Mouse (Mus musculus) midbrain, embryonic 13.5 days (tissue): Measurements from ENCODE around the gene Car14. TPM values are rescaled to one million over a fixed set of nuclear protein-coding genes. Genes with fewer than 3 reads are reported as not detected.
"Not testable (repeated sequence)": the region's sequence is repeated elsewhere in the genome, so short reads cannot be mapped to it uniquely, and the experiment has no call there.

Source experiments
- ATAC-seq: fragments of 200-750 bp; cut with Nextera tagmentation; 2 replicates; pipeline ENCODE4 v1.8.0; 2017; ENCODE audit warnings: mild to moderate bottlenecking, moderate TSS enrichment, moderate library complexity
- H3K27ac ChIP-seq: fragments of 300-500 bp; sonication (generic); 2 replicates; pipeline ENCODE4 v1.5.1; 2015; ENCODE audit warnings: inconsistent platforms, mild to moderate bottlenecking, moderate library complexity
- H3K27me3 ChIP-seq: fragments of 300-500 bp; sonication (generic); 2 replicates; pipeline ENCODE4 v1.6.1; 2015; ENCODE audit warnings: mild to moderate bottlenecking, inconsistent platforms
- H3K36me3 ChIP-seq: fragments of 300-500 bp; sonication (generic); 2 replicates; pipeline ENCODE4 v1.6.1; 2015; ENCODE audit warnings: mild to moderate bottlenecking, inconsistent platforms
- H3K4me1 ChIP-seq: fragments of 300-500 bp; sonication (generic); replicated peaks from 2 replicates; pipeline ENCODE4 v1.6.1; 2015; ENCODE audit warnings: inconsistent platforms
- H3K4me2 ChIP-seq: fragments of 300-500 bp; sonication (generic); replicated peaks from 2 replicates; pipeline ENCODE4 v1.6.1; 2015; ENCODE audit warnings: moderate library complexity, mild to moderate bottlenecking, inconsistent platforms
- H3K4me3 ChIP-seq: fragments of 300-500 bp; sonication (generic); replicated peaks from 2 replicates; pipeline ENCODE4 v1.5.1; 2015; ENCODE audit warnings: mild to moderate bottlenecking, inconsistent platforms
- H3K9ac ChIP-seq: fragments of 300-500 bp; sonication (generic); replicated peaks from 2 replicates; pipeline ENCODE4 v1.6.1; 2015; ENCODE audit warnings: mild to moderate bottlenecking, inconsistent platforms
- H3K9me3 ChIP-seq: fragments of 300-500 bp; sonication (generic); 2 replicates; pipeline ENCODE4 v1.6.1; 2016; ENCODE audit warnings: mild to moderate bottlenecking, inconsistent platforms
- WGBS: fragments of 180-500 bp; shearing (Covaris S2); methylation state at CpG from one replicate; pipeline ENCODE4 v1.1.7; 2015; 5-methylcytosine and 5-hydroxymethylcytosine counted together
- polyA plus RNA-seq: library from polyadenylated mRNA; unstranded; fragments of >200 nt; fragmentation: Nextera tagmentation; extraction: Ambion mirVana; gene quantifications from 2 replicates; pipeline ENCODE4 v1.2.1, GENCODE M21; 2015

The Car14 gene
- polyA plus RNA-seq, 1 experiment from 2014 or later, result 11.7 TPM

- 85% methylated on average over 7 of the region's 7 CpGs for WGBS
Measured at GRCm38 (mm10) chr3:95923429-95923828, 18.9 kb upstream of the Car14 start.

GRCm38 (mm10) chr3:95920532-95920931 lies 16.0 kb upstream of the Car14 start:
- H3K9ac ChIP-seq, H3K9me3 ChIP-seq, H3K4me3 ChIP-seq, H3K4me1 ChIP-seq, ATAC-seq, H3K4me2 ChIP-seq, H3K27me3 ChIP-seq, H3K36me3 ChIP-seq, H3K27ac ChIP-seq: not testable (repeated sequence)
- WGBS, result 67% methylated on average over 2 of the region's 2 CpGs

More at GRCm38 (mm10) chr3:95923429-95923828, 18.9 kb upstream of the Car14 start:
- H3K4me1 ChIP-seq, H3K4me2 ChIP-seq, H3K27ac ChIP-seq, ATAC-seq, H3K36me3 ChIP-seq, H3K9me3 ChIP-seq, H3K4me3 ChIP-seq, H3K9ac ChIP-seq, H3K27me3 ChIP-seq: not testable (repeated sequence)

GRCm38 (mm10) chr3:95916760-95917159 lies 12.3 kb upstream of the Car14 start:
- Histone ChIP-seq H3K4me3 (no peak overlapping the region), H3K4me2 (no peak overlapping the region), H3K9ac (no peak overlapping the region), H3K36me3 (no peaks in the 10 kb centered on the region), H3K9me3 (no peaks in the 10 kb centered on the region), H3K27me3 (no peaks in the 10 kb centered on the region), H3K27ac (no peak overlapping the region), H3K4me1 (no peaks in the 10 kb centered on the region)
- ATAC-seq, result no peak
- WGBS, result 78% methylated on average over 7 of the region's 7 CpGs

GRCm38 (mm10) chr3:95914706-95915105 lies 10.2 kb upstream of the Car14 start:
- no peaks in the 10 kb centered on the region for H3K27me3 ChIP-seq
- H3K4me2 ChIP-seq, result no peak overlapping the region
- no peaks in the 10 kb centered on the region for H3K9me3 ChIP-seq
- whole genome bisulfite sequencing, result 100% methylated on average over 4 of the region's 4 CpGs
- ATAC-seq, result no peak
- no peak overlapping the region for H3K27ac ChIP-seq
- no peaks in the 10 kb centered on the region for H3K36me3 ChIP-seq
- no peak overlapping the region for H3K4me3 ChIP-seq
- no peaks in the 10 kb centered on the region for H3K4me1 ChIP-seq
- no peak overlapping the region for H3K9ac ChIP-seq

- ATAC-seq, result no peak
- peaks cover 28% of the 10 kb centered on the region for H3K4me1 ChIP-seq
- no peak overlapping the region for H3K27ac ChIP-seq
- H3K4me3 ChIP-seq, result no peak overlapping the region
- H3K9ac ChIP-seq, result no peak overlapping the region
- H3K9me3 ChIP-seq, result no peaks in the 10 kb centered on the region
- H3K4me2 ChIP-seq, result no peak overlapping the region
- H3K36me3 ChIP-seq, result no peaks in the 10 kb centered on the region
- H3K27me3 ChIP-seq, result peaks cover 37% of the 10 kb centered on the region
- 45% methylated on average over 4 of the region's 4 CpGs for WGBS
Measured at GRCm38 (mm10) chr3:95907613-95908012, 3.1 kb upstream of the Car14 start.

GRCm38 (mm10) chr3:95906860-95907259 lies 2.4 kb upstream of the Car14 start:
- peaks cover 40% of the 10 kb centered on the region for H3K27me3 ChIP-seq
- H3K4me1 ChIP-seq, result peaks cover 28% of the 10 kb centered on the region
- H3K36me3 ChIP-seq, result no peaks in the 10 kb centered on the region
- H3K27ac ChIP-seq, result no peak overlapping the region
- no peaks in the 10 kb centered on the region for H3K9me3 ChIP-seq
- peak overlapping the region; percentile 73 for H3K4me2 ChIP-seq
- H3K9ac ChIP-seq, result no peak overlapping the region
- under 1% methylated on average over 12 of the region's 12 CpGs for WGBS
- H3K4me3 ChIP-seq, result peak overlapping the region; percentile 9; the same call in 1 of the 2 replicates
- ATAC-seq, result no peak

GRCm38 (mm10) chr3:95905940-95906492 lies 1.5 kb upstream of the Car14 start:
- under 1% methylated on average over 12 of the region's 12 CpGs for WGBS
- Histone ChIP-seq H3K4me2 (peak overlapping the region; percentile 73), H3K4me1 (peaks cover 28% of the 10 kb centered on the region), H3K27me3 (peaks cover 40% of the 10 kb centered on the region), H3K27ac (no peak overlapping the region), H3K9ac (no peak overlapping the region), H3K36me3 (no peaks in the 10 kb centered on the region), H3K9me3 (no peaks in the 10 kb centered on the region), H3K4me3 (peak overlapping the region; percentile 37)
- no peak for ATAC-seq

GRCm38 (mm10) chr3:95905146-95905939 lies 852 bp upstream of the Car14 start:
- H3K9me3 ChIP-seq, result no peaks in the 10 kb centered on the region
- H3K36me3 ChIP-seq, result no peaks in the 10 kb centered on the region
- H3K4me3 ChIP-seq, result peak overlapping the region; percentile 37
- H3K4me1 ChIP-seq, result peaks cover 28% of the 10 kb centered on the region
- ATAC-seq, result peak; percentile 55
- peaks cover 40% of the 10 kb centered on the region for H3K27me3 ChIP-seq
- H3K4me2 ChIP-seq, result peak overlapping the region; percentile 73
- WGBS, result 0% methylated on average over 18 of the region's 18 CpGs
- peak overlapping the region; percentile 59 for H3K9ac ChIP-seq
- H3K27ac ChIP-seq, result 0 out of 2 replicates have a peak overlapping the region, but pooled peaks have one; percentile 9

GRCm38 (mm10) chr3:95903753-95904502 lies 563 bp downstream of the Car14 start:
- H3K4me1 ChIP-seq, result peaks cover 28% of the 10 kb centered on the region
- peak overlapping the region; percentile 73 for H3K4me2 ChIP-seq
- ATAC-seq, result peak; percentile 19
- H3K27ac ChIP-seq, result no peak overlapping the region
- 2% methylated on average over 15 of the region's 15 CpGs for WGBS
- peak overlapping the region; percentile 59 for H3K9ac ChIP-seq
- peaks cover 40% of the 10 kb centered on the region for H3K27me3 ChIP-seq
- H3K4me3 ChIP-seq, result peak overlapping the region; percentile 37
- no peaks in the 10 kb centered on the region for H3K9me3 ChIP-seq
- H3K36me3 ChIP-seq, result no peaks in the 10 kb centered on the region

- WGBS, result 50% methylated on average over 6 of the region's 6 CpGs
- peak overlapping the region; percentile 20; the same call in 1 of the 2 replicates for H3K4me2 ChIP-seq
- no peak for ATAC-seq
- peaks cover 4% of the 10 kb centered on the region; the same call in 1 of the 2 replicates for H3K36me3 ChIP-seq
- H3K4me1 ChIP-seq, result peaks cover 28% of the 10 kb centered on the region
- H3K9ac ChIP-seq, result 0 out of 2 replicates have a peak overlapping the region, but pooled peaks have one; percentile 16
- H3K27me3 ChIP-seq, result peaks cover 34% of the 10 kb centered on the region
- H3K9me3 ChIP-seq, result no peaks in the 10 kb centered on the region
- no peak overlapping the region for H3K27ac ChIP-seq
- H3K4me3 ChIP-seq, result no peak overlapping the region
Measured at GRCm38 (mm10) chr3:95902643-95903042, 1.8 kb downstream of the Car14 start.

- ATAC-seq, result no peak
- no peak overlapping the region for H3K4me3 ChIP-seq
- H3K36me3 ChIP-seq, result peaks cover 6% of the 10 kb centered on the region; the same call in 1 of the 2 replicates
- no peak overlapping the region for H3K4me2 ChIP-seq
- no peaks in the 10 kb centered on the region for H3K9me3 ChIP-seq
- H3K27ac ChIP-seq, result no peak overlapping the region
- 0 out of 2 replicates have a peak overlapping the region, but pooled peaks have one; percentile 16 for H3K9ac ChIP-seq
- peaks cover 28% of the 10 kb centered on the region for H3K4me1 ChIP-seq
- peaks cover 31% of the 10 kb centered on the region for H3K27me3 ChIP-seq
Measured at GRCm38 (mm10) chr3:95902373-95902625, 2.2 kb downstream of the Car14 start.
